Mouse (Mus musculus): ENCODE measurements around the gene Gm28891.
"Not testable (repeated sequence)": the region's sequence is repeated elsewhere in the genome, so short reads cannot be mapped to it uniquely, and the experiment has no call there.

Gene Gm28891

DNA sequence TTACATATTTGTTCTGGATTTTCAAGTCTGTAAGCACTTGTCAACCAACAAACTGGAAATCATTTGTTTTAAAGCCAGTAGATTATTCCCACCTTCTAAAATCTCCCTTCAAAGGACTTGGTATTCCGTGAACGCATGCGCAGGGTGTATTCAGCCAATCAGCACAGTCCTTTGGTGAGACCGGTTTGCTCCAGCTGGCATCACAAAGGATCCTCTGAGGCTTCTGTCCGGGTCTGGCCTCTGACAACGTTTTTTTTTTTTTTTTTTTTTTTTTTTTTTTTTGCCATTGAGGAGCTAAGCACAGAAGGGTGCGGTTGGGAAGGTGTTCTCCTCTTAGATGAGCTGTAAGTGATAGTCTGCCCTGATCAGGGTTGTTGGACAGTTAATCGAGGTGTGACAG, at the start of gene Gm28891:
TSS of gene Gm28891 (plus strand) at position 301 of the 400 bp plus-strand sequence.
- DNase-seq (ENCODE audit: low spot score in 2 of 2) = not testable (repeated sequence)

Measured in urinary bladder, postnatal 36 days (tissue).